Mouse (Mus musculus) myocyte (in vitro differentiated cells): ENCODE measurements around the gene Galt.
"Not testable (repeated sequence)": the region's sequence is repeated elsewhere in the genome, so short reads cannot be mapped to it uniquely, and the experiment has no call there.

Source experiments
- E2F4 ChIP-seq: IDR thresholded peaks from one replicate; pipeline ENCODE4 v1.6.1; 2011; ENCODE audit warnings: mild to moderate bottlenecking, control low read depth, moderate library complexity; ENCODE audit not compliant: insufficient read depth
- MAX ChIP-seq: IDR thresholded peaks from one replicate; pipeline ENCODE4 v1.6.1; 2011; ENCODE audit warnings: low read depth, mild to moderate bottlenecking, control low read depth
- MYOG ChIP-seq, 3 experiments: IDR thresholded peaks; one replicate each; pipeline ENCODE4 v1.6.1; 2011; ENCODE audit warnings: control low read depth in 2 of 3, low read depth in 2 of 3, mild to moderate bottlenecking in 2 of 3; ENCODE audit not compliant: insufficient read length in 2 of 3, control insufficient read depth in 1 of 3, insufficient read depth in 1 of 3
- POLR2A ChIP-seq: IDR thresholded peaks from one replicate; pipeline ENCODE4 v1.6.1; 2011; ENCODE audit warnings: low read depth, mild to moderate bottlenecking, control low read depth, moderate library complexity; ENCODE audit not compliant: insufficient read length

- not testable (repeated sequence) for TF ChIP-seq POLR2A; MYOG (IDR thresholded peaks at IDR 0.05; ENCODE audit: control insufficient read depth in 1 of 3, insufficient read depth in 1 of 3, insufficient read length in 2 of 3, low read depth in 2 of 3); MAX; E2F4
Observed at GRCm38 (mm10) chr4:41762688-41763114, 7.7 kb downstream of the Galt start.
